8 mouse cellular contexts compared by ENCODE assay signal in the genomic region with DNA sequence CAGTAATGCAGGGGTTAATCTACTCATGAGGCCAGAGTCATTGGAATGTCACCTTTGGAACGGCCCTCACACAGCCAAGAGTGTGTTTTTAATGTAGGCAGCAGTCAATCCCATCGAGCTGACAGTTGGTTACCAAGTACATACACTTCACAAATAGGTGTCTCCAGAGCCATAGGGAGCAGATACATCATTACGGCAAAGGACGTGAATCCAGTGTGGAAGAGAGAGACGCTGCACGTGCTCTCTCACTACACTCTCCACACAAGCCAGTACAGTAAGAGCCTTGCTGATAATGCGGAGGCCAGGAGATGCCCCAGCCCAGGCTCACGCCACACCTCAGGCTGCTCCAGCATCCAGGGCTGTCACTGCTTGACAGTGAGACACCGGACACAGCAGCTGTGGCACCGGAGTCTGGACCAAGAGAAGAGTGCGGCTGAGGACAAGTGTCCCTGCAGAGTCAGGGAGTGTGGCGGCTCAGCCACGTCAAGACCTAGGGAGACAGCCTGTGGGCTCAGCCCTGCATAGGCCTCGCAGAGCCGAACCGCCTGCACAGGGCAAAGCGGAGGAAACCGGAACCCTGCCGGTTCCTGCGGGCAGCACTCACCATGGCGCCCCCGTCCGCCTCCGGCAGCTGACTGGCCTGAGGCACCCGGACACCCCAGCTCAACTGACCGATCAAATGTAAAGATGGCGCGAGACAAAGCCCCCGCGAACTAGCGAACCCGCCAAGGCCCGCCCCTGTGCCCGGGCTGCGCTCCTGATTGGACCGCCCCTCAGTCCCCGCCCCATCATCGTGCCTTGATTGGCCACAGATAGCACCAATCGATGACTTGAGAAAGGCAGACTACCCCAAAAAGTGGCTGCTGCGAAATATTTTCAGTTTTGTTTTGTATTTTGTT. TPM values are rescaled to one million over a fixed set of nuclear protein-coding genes. Genes with fewer than 3 reads are reported as not detected.
DNase-seq lines count a peak whose midpoint lies in the region; ATAC-seq and TF ChIP-seq lines count a peak whose summit lies in the region.

Gene Zfp39 (minus strand): TSS at position 715 of the 899 bp plus-strand sequence.

- peak; percentile 94 for TF ChIP-seq POLR2A in myocyte (IDR thresholded peaks at IDR 0.05; ENCODE audit: insufficient read length, low read depth)

- H3ac ChIP-seq in myocyte (ENCODE audit: control insufficient read depth, insufficient read length), result peak within 1 kb of the TSS; percentile 5

- peak; percentile 99 for ATAC-seq in CD4-positive, CD25-positive, alpha-beta regulatory T cell, adult 4 months
- ATAC-seq in erythroid progenitor cell, adult 5-6 weeks (replicated peaks; ENCODE audit: low FRiP score, poor library complexity, severe bottlenecking), result peak; percentile 81
- peak; percentile 92 for ATAC-seq in heart, embryonic 13.5 days (ENCODE audit: extremely low read depth, insufficient number of reproducible peaks, low FRiP score, low TSS enrichment)
- ATAC-seq in liver, embryonic 11.5 days (replicated peaks; ENCODE audit: low FRiP score), result peak; percentile 94

- peak within 1 kb of the TSS; percentile 82 for H3K4me2 ChIP-seq in heart, embryonic 13.5 days
- peak within 1 kb of the TSS; percentile 96 for H3K4me2 ChIP-seq in liver, embryonic 11.5 days
- H3K4me2 ChIP-seq in myocyte (ENCODE audit: low read depth), result peak within 1 kb of the TSS; percentile 98

- H3K9me3 ChIP-seq in heart, embryonic 13.5 days, result no peaks in the 10 kb centered on the region
- H3K9me3 ChIP-seq in liver, embryonic 11.5 days (ENCODE audit: control insufficient read depth, low read length), result no peaks in the 10 kb centered on the region

- H3K4me3 ChIP-seq in brown adipose tissue, adult 24 weeks (ENCODE audit: insufficient read depth, low read depth, low read length), result peak within 1 kb of the TSS; percentile 73
- peak within 1 kb of the TSS; percentile 77 for H3K4me3 ChIP-seq in heart, embryonic 13.5 days
- peak within 1 kb of the TSS; percentile 91 for H3K4me3 ChIP-seq in liver, embryonic 11.5 days (ENCODE audit: low read depth, low read length)
- H3K4me3 ChIP-seq in myocyte, result peak within 1 kb of the TSS; percentile 60

- WGBS in heart, embryonic 13.5 days, result under 1% methylated on average over 40 of the region's 40 CpGs
- whole genome bisulfite sequencing in liver, embryonic 11.5 days, result 1% methylated on average over 40 of the region's 40 CpGs

- H3K36me3 ChIP-seq in heart, embryonic 13.5 days, result peaks cover 27% of the 10 kb centered on the region
- peaks cover 7% of the 10 kb centered on the region; the same call in 1 of the 2 replicates for H3K36me3 ChIP-seq in liver, embryonic 11.5 days (ENCODE audit: control insufficient read depth, insufficient read depth, low read length)
- H3K36me3 ChIP-seq in myocyte (ENCODE audit: control insufficient read depth, insufficient read depth), result no peaks in the 10 kb centered on the region

- peak; percentile 97 for DNase-seq in kidney, postnatal 10 days
- peak; percentile 97 for DNase-seq in liver, embryonic 11.5 days (ENCODE audit: low spot score)
- DNase-seq in spleen, postnatal 4 days (ENCODE audit: low spot score in 2 of 2), result peak; percentile 98 to 99

- H3K9ac ChIP-seq in heart, embryonic 13.5 days, result peak within 1 kb of the TSS; percentile 89
- H3K9ac ChIP-seq in liver, embryonic 11.5 days (ENCODE audit: low read depth, low read length), result peak within 1 kb of the TSS; percentile 94

- H3K27me3 ChIP-seq in heart, embryonic 13.5 days (replicated peaks), result no peaks in the 10 kb centered on the region
- no peaks in the 10 kb centered on the region for H3K27me3 ChIP-seq in liver, embryonic 11.5 days (replicated peaks; ENCODE audit: control insufficient read depth, insufficient read depth, low read length)
- H3K27me3 ChIP-seq in myocyte (ENCODE audit: control insufficient read depth, insufficient read depth, insufficient read length), result no peaks in the 10 kb centered on the region

- H3K27ac ChIP-seq in brown adipose tissue, adult 24 weeks (replicated peaks; ENCODE audit: low read depth, low read length), result peak within 1 kb of the TSS; percentile 35
- H3K27ac ChIP-seq in heart, embryonic 13.5 days (replicated peaks), result peak within 1 kb of the TSS; percentile 92
- peak within 1 kb of the TSS; percentile 93 for H3K27ac ChIP-seq in liver, embryonic 11.5 days (ENCODE audit: low read depth, low read length)

- peaks cover 8% of the 10 kb centered on the region for H3K79me2 ChIP-seq in myocyte (ENCODE audit: control insufficient read depth, insufficient read depth)

- H3K4me1 ChIP-seq in brown adipose tissue, adult 24 weeks (ENCODE audit: control insufficient read depth, insufficient read depth, insufficient read length, low read length), result no peaks in the 10 kb centered on the region
- H3K4me1 ChIP-seq in heart, embryonic 13.5 days, result peaks cover 14% of the 10 kb centered on the region
- H3K4me1 ChIP-seq in liver, embryonic 11.5 days (replicated peaks; ENCODE audit: control insufficient read depth, insufficient read depth, low read length), result peaks cover 10% of the 10 kb centered on the region

TF ChIP-seq in myocyte, 11 proteins besides CTCF, POLR2A, EP300 and RAD21:
- TF ChIP-seq E2F4 (IDR thresholded peaks at IDR 0.05; ENCODE audit: insufficient read depth) (no peak), CEBPB (IDR thresholded peaks at IDR 0.05; ENCODE audit: insufficient read depth, poor library complexity, severe bottlenecking) (no peak), USF1 (IDR thresholded peaks at IDR 0.05; ENCODE audit: low read depth) (no peak), POLR2AphosphoS2 (IDR thresholded peaks at IDR 0.05; ENCODE audit: insufficient read length, low read depth) (peak; percentile 68), SRF (IDR thresholded peaks at IDR 0.05; ENCODE audit: control insufficient read depth, insufficient read length, low read depth) (no peak), TCF12 (IDR thresholded peaks at IDR 0.05; ENCODE audit: insufficient read depth, poor library complexity, severe bottlenecking) (no peak), MYOG (IDR thresholded peaks at IDR 0.05; ENCODE audit: control insufficient read depth in 1 of 3, insufficient read depth in 1 of 3, insufficient read length in 2 of 3, low read depth in 2 of 3) (peak in 1 of 3 experiments; percentile 49), TCF3 (IDR thresholded peaks at IDR 0.05; ENCODE audit: insufficient read length, low read depth) (no peak), REST (IDR thresholded peaks at IDR 0.05; ENCODE audit: insufficient read depth, insufficient read length) (no peak), MYOD1 (IDR thresholded peaks at IDR 0.05; ENCODE audit: control insufficient read depth in 1 of 3, insufficient read length in 2 of 3, low read depth in 2 of 3) (peak in 1 of 3 experiments; percentile 11), MAX (IDR thresholded peaks at IDR 0.05; ENCODE audit: low read depth) (no peak)

RNA-seq across cellular contexts. Expression of gene Zfp39, which starts in this region (rescaled TPM):
- polyA plus RNA-seq in CD4-positive, CD25-positive, alpha-beta regulatory T cell, adult 4 months (2017; shearing (Covaris generic)), result 10 to 100 TPM in 1 of 2 experiments, 1 to 10 TPM in 1; 8.2 to 10.6 TPM
- 1.8 and 2.0 TPM in 2 replicates for polyA plus RNA-seq in brown adipose tissue, adult 24 weeks (2012; ENCODE audit: insufficient read depth, insufficient read length, missing spikeins)
- 79.2 and 83.3 TPM in 2 replicates for total RNA-seq in erythroid progenitor cell, adult 5-6 weeks (2015; ENCODE audit: low replicate concordance)
- 44.4 and 49.4 TPM in 2 replicates for total RNA-seq in erythroid progenitor cell, adult 5-6 weeks (2017; ENCODE audit: low replicate concordance)
- polyA plus RNA-seq in heart, embryonic 13.5 days (2015; fragmentation: Nextera tagmentation; extraction: Ambion mirVana), result 3.3 and 3.5 TPM in 2 replicates
- polyA plus RNA-seq in liver, embryonic 11.5 days (2014; fragmentation: Nextera tagmentation; extraction: Ambion mirVana), result 10.2 and 11.8 TPM in 2 replicates
- polyA plus RNA-seq in myocyte (2012; fragmentation: generic; extraction: Trizol), result 0.96 TPM

Comparison
In these comparisons a context has a peak if more than half of its experiments do, and no peak if none do; other contexts are left out.
1. Peak in every context shown above with its lines: DNase-seq, ATAC-seq, H3K4me3 ChIP-seq and H3K27ac ChIP-seq.
2. H3K27ac ChIP-seq: peak in every context shown above with its lines; median percentile 93 in liver, embryonic 11.5 days; 92 in heart, embryonic 13.5 days; 35 in brown adipose tissue, adult 24 weeks.